Mouse (Mus musculus): ENCODE data around the gene Ccdc159. TPM values are rescaled to one million over a fixed set of nuclear protein-coding genes. Genes with fewer than 3 reads are reported as not detected.

Ccdc159 gene
- polyA plus RNA-seq (2015; fragmentation: Nextera tagmentation; extraction: Ambion mirVana), result 9.7 and 9.8 TPM in 2 replicates

DNA sequence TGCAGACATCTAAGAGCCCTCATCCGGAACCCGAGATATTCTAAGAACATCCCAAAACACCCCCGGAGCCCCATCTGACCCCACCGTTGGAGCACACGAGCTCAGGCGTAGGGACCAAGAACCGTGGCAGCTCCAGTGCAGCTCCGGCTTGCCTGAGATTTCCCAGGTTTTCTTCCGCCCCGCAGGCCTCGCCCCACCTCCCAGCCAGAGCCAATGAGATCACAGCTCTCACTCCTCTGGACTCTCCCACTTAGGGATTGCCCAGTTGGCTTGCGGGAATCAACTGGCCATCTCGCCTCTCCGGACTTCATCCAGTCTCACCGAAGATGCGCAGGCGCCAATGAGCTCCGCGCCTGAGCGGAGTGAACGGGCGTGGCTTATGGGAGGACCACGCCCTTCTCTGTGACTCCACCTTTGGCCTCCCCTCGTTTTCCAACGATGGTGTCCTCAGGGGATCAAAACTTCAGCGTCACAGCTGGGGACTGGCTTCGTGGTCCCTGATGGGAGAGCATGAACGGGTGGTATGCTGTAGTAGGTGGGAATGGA lies at the start of gene Ccdc159, which contains the start of gene Tmem205:
Gene Ccdc159, plus strand, starts transcription at position 264 of the 546 bp plus-strand sequence.
Gene Tmem205, minus strand, starts transcription at position 349 of the 546 bp plus-strand sequence.
- peak within 1 kb of the TSS; percentile 58 for H3K4me3 ChIP-seq (ENCODE audit: low read length)
- no peaks in the 10 kb centered on the region for H3K27me3 ChIP-seq (replicated peaks; ENCODE audit: control insufficient read depth, insufficient read depth, low read length)
- peak; percentile 98 for ATAC-seq
- no peaks in the 10 kb centered on the region for H3K36me3 ChIP-seq (ENCODE audit: control insufficient read depth, insufficient read depth, low read length)
- no peaks in the 10 kb centered on the region for H3K9me3 ChIP-seq (ENCODE audit: control insufficient read depth, low read length)
- peak within 1 kb of the TSS; percentile 70 for H3K4me2 ChIP-seq (ENCODE audit: low read length)
- H3K4me1 ChIP-seq (ENCODE audit: control insufficient read depth, insufficient read depth, low read depth, low read length), result peaks cover 9% of the 10 kb centered on the region
- under 1% methylated on average over 28 of the region's 28 CpGs for WGBS
- peak within 1 kb of the TSS; percentile 60 for H3K27ac ChIP-seq (ENCODE audit: low read depth, low read length)
- peak within 1 kb of the TSS; percentile 78 for H3K9ac ChIP-seq (ENCODE audit: low read depth, low read length)

DNA sequence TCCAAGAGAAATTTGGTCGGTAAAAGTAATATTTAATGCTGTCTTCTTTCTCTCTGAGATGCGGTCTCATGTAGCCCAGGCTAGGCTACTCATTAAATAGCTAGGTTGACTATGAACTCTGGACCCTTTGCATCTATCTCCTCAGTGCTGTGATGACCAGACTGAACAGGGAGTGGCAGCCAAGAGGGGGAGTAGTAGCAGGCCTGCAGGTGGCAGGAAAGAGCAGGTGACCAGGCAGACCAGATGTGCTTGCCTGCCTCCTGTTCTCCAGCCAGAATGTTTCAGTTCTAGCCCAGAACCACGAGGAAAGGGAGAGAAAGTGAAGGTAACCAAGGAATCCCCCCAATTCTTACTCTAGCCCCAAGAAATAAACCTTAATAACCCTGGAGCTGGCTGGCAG lies 38.0 kb upstream of the Ccdc159 start:
- no peak for ATAC-seq
- Histone ChIP-seq H3K4me3 (ENCODE audit: low read length) (no peak overlapping the region), H3K27ac (ENCODE audit: low read depth, low read length) (no peak overlapping the region), H3K27me3 (replicated peaks; ENCODE audit: control insufficient read depth, insufficient read depth, low read length) (no peaks in the 10 kb centered on the region), H3K4me1 (ENCODE audit: control insufficient read depth, insufficient read depth, low read depth, low read length) (no peaks in the 10 kb centered on the region), H3K36me3 (ENCODE audit: control insufficient read depth, insufficient read depth, low read length) (no peaks in the 10 kb centered on the region), H3K9ac (ENCODE audit: low read depth, low read length) (no peak overlapping the region), H3K9me3 (ENCODE audit: control insufficient read depth, low read length) (no peaks in the 10 kb centered on the region), H3K4me2 (ENCODE audit: low read length) (no peak overlapping the region)
- WGBS, result 69% methylated on average over 3 of the region's 3 CpGs

DNA sequence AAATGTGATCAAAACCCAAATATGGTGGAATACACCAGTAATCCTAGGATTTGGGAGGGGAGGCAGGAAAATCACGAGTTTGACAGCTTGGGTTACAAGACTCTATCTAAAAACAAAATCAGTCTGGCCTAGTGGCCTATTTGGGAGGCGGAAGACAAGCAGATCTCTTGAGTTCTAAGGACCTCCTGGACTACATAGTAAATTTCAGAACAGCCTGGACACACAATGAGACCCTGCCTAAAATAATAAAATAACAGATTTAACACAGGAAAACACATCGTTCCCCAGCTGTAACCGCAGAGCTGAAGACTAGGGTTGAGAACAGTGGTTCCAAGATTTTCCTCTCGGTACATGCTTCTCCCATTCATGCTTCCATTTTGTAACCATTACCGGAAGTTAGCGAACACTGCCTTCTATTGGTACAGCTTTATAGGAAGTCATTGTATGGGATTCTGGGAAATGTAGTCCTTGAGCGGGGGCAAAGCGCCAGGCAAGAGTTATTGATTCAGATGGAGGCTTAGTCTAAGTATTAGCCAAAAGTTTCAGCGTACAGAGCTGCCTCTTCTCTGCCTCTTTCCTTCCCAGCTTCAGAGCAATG lies 25.9 kb upstream of the Ccdc159 start:
- Histone ChIP-seq H3K4me2 (ENCODE audit: low read length) (peak overlapping the region; percentile 39), H3K4me1 (ENCODE audit: control insufficient read depth, insufficient read depth, low read depth, low read length) (no peaks in the 10 kb centered on the region), H3K27ac (ENCODE audit: low read depth, low read length) (peak overlapping the region; percentile 52; the same call in 1 of the 2 replicates), H3K27me3 (replicated peaks; ENCODE audit: control insufficient read depth, insufficient read depth, low read length) (0 out of 2 replicates have a peak, but pooled peaks cover 3% of the 10 kb centered on the region), H3K36me3 (ENCODE audit: control insufficient read depth, insufficient read depth, low read length) (no peaks in the 10 kb centered on the region), H3K9ac (ENCODE audit: low read depth, low read length) (peak overlapping the region; percentile 42; the same call in 1 of the 2 replicates), H3K4me3 (ENCODE audit: low read length) (peak overlapping the region; percentile 40), H3K9me3 (ENCODE audit: control insufficient read depth, low read length) (no peaks in the 10 kb centered on the region)
- 16% methylated on average over 10 of the region's 10 CpGs for WGBS
- peak; percentile 91 for ATAC-seq

DNA sequence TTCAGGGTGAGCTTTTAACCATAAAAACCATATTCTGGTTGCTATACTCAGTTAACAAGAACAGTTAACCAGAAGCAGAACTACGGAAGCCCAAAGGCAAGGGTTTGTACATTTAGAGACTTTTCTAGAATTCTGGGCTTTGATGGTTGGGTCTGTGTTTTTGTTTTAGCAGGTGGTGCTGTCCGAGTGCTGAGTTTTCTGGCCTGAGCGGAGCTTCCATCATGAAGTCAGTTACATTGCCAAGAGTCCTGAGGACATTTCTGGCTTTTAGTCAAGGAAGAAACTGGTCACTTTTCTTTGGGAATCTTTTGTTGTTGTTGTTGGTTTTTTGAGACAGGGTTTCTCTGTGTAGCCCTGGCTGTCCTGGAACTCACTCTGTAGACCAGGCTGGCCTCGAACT lies 23.2 kb upstream of the Ccdc159 start:
- H3K27ac ChIP-seq (ENCODE audit: low read depth, low read length), result no peak overlapping the region
- ATAC-seq, result no peak
- H3K27me3 ChIP-seq (replicated peaks; ENCODE audit: control insufficient read depth, insufficient read depth, low read length), result no peaks in the 10 kb centered on the region
- no peak overlapping the region for H3K4me3 ChIP-seq (ENCODE audit: low read length)
- H3K9me3 ChIP-seq (ENCODE audit: control insufficient read depth, low read length), result no peaks in the 10 kb centered on the region
- no peak overlapping the region for H3K4me2 ChIP-seq (ENCODE audit: low read length)
- H3K4me1 ChIP-seq (ENCODE audit: control insufficient read depth, insufficient read depth, low read depth, low read length), result no peaks in the 10 kb centered on the region
- no peak overlapping the region for H3K9ac ChIP-seq (ENCODE audit: low read depth, low read length)
- no peaks in the 10 kb centered on the region for H3K36me3 ChIP-seq (ENCODE audit: control insufficient read depth, insufficient read depth, low read length)
- 85% methylated on average over 4 of the region's 4 CpGs for WGBS

DNA sequence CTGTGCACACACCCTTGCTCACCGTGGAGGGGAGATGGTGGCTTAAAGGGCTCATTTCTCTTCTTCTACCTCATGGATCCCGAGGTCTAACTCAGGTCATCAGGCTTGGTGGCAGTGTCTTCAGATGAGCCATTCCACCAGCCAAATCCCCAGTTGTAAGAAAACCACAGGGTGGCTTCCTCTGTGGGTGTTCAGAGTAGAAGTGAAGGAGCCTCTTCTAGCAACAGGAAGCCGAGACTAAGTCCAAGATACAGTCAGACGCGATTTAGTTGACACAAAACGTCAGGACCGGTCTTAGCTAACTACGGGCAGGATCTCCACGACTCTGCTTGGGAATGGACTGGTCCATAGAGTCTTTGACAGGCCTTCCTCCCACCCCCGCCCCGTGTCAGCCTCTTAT lies 19.1 kb upstream of the Ccdc159 start:
- 84% methylated on average over 11 of the region's 11 CpGs for WGBS
- no peaks in the 10 kb centered on the region for H3K4me1 ChIP-seq (ENCODE audit: control insufficient read depth, insufficient read depth, low read depth, low read length)
- no peak overlapping the region for H3K9ac ChIP-seq (ENCODE audit: low read depth, low read length)
- H3K4me3 ChIP-seq (ENCODE audit: low read length), result no peak overlapping the region
- H3K36me3 ChIP-seq (ENCODE audit: control insufficient read depth, insufficient read depth, low read length), result peaks cover 3% of the 10 kb centered on the region; the same call in 1 of the 2 replicates
- no peaks in the 10 kb centered on the region for H3K27me3 ChIP-seq (replicated peaks; ENCODE audit: control insufficient read depth, insufficient read depth, low read length)
- no peak for ATAC-seq
- H3K4me2 ChIP-seq (ENCODE audit: low read length), result no peak overlapping the region
- H3K27ac ChIP-seq (ENCODE audit: low read depth, low read length), result no peak overlapping the region
- no peaks in the 10 kb centered on the region for H3K9me3 ChIP-seq (ENCODE audit: control insufficient read depth, low read length)

DNA sequence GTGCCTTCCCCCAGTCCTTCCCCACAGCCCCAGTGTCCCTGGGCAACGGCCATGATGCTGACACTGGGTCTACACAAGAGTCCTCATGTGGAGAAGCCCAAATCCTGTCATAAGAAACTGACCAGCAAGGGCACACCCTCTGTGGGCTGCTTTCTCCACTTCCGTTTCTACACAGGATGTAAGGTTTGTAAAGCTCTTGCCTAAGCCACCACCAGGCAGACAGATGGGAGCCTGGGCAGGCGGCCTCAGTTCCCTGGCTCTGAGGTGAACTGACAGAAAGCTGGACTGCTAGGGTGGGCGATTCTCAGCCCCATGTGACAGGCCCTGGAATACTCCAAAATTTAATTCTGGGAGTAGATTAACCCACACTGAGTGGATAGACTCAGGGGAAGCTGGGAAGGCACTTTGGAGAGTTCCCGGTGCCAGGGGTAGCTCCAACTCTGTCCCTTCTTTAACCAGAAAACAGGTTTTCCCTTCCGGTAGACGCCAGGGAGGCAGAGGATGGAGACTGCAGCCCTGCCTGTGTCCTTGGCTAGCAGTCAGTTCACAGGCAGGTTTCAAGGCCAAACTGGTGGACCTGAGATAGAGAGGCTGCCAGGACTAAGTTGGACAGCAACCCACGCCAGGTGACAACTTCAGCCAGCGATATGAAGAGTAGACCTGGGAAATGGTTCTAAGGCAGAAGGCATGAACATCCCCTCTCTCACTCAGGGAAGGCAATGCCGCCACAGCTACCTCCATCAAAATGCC lies 17.6 kb upstream of the Ccdc159 start:
- Histone ChIP-seq H3K4me1 (ENCODE audit: control insufficient read depth, insufficient read depth, low read depth, low read length) (no peaks in the 10 kb centered on the region), H3K36me3 (ENCODE audit: control insufficient read depth, insufficient read depth, low read length) (peaks cover 8% of the 10 kb centered on the region), H3K4me2 (ENCODE audit: low read length) (no peak overlapping the region), H3K9me3 (ENCODE audit: control insufficient read depth, low read length) (no peaks in the 10 kb centered on the region), H3K27me3 (replicated peaks; ENCODE audit: control insufficient read depth, insufficient read depth, low read length) (no peaks in the 10 kb centered on the region), H3K4me3 (ENCODE audit: low read length) (no peak overlapping the region), H3K9ac (ENCODE audit: low read depth, low read length) (no peak overlapping the region), H3K27ac (ENCODE audit: low read depth, low read length) (no peak overlapping the region)
- ATAC-seq, result no peak
- 83% methylated on average over 10 of the region's 10 CpGs for WGBS

DNA sequence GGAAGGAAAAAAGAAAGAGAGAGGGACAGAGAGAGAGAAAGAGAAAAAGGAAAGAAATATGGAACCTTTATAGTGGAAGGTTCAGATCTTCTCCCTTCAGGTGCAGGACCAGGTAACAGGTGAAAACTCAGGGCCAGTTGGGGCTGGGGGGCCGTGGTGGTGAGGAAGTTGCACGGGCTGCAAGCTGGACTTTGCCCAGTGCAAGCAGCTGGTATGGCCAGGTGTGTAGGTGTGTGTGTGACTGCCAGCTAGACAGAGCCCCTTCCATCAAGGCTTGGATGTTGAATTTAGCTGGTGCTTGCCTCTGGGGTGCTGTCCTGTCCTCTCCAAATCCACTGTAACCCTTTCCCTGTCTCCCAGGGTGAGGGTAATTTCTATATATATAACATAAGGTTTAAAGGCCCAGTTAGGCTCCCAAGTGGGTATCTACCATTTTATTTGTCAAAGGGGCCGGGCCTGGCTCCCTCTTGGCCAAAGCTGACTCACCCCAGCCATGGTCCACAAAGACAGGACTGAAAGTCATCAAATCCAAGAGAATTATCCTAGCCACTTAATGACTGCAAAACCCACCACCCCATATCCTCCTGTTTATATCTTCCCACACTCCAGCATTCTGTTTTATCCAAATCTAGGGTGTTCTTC lies 10.3 kb upstream of the Ccdc159 start:
- ATAC-seq, result no peak
- H3K27ac ChIP-seq (ENCODE audit: low read depth, low read length), result peak overlapping the region; percentile 82
- H3K4me3 ChIP-seq (ENCODE audit: low read length), result peak overlapping the region; percentile 76
- peaks cover 8% of the 10 kb centered on the region for H3K36me3 ChIP-seq (ENCODE audit: control insufficient read depth, insufficient read depth, low read length)
- peak overlapping the region; percentile 84 for H3K4me2 ChIP-seq (ENCODE audit: low read length)
- H3K9me3 ChIP-seq (ENCODE audit: control insufficient read depth, low read length), result no peaks in the 10 kb centered on the region
- WGBS, result 57% methylated on average over 3 of the region's 3 CpGs
- H3K9ac ChIP-seq (ENCODE audit: low read depth, low read length), result peak overlapping the region; percentile 84
- H3K4me1 ChIP-seq (ENCODE audit: control insufficient read depth, insufficient read depth, low read depth, low read length), result peaks cover 9% of the 10 kb centered on the region
- H3K27me3 ChIP-seq (replicated peaks; ENCODE audit: control insufficient read depth, insufficient read depth, low read length), result no peaks in the 10 kb centered on the region

DNA sequence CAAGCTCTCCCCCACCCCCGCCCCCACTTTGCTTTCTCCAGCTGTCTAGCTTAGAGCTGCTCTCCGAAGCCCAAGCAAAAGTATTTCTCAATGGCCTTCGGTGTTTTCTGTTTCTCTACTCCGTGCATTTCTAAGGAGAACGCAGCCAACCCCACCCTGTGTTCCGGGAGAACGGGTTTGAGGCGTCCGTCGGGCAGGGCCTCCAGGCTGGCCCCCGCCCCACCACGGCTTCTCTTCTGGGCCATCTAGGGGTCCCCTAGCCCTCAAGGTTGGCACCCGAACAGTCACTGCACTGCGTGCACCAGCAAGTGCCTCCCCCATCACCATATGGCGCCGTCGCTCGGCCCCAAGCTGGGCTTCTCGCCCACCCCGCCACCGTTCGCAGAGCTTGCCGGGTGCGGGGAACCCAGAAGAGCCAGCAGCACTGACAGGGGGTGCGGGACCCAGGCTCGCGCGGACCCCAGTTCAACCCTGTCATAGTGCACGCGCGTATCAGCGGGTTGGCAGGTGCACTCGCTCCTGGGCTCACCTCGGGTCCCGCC lies 9.7 kb upstream of the Ccdc159 start:
- Histone ChIP-seq H3K36me3 (ENCODE audit: control insufficient read depth, insufficient read depth, low read length) (peaks cover 8% of the 10 kb centered on the region), H3K4me1 (ENCODE audit: control insufficient read depth, insufficient read depth, low read depth, low read length) (peaks cover 9% of the 10 kb centered on the region), H3K27ac (ENCODE audit: low read depth, low read length) (peak overlapping the region; percentile 82), H3K4me3 (ENCODE audit: low read length) (peak overlapping the region; percentile 76), H3K4me2 (ENCODE audit: low read length) (peak overlapping the region; percentile 84), H3K27me3 (replicated peaks; ENCODE audit: control insufficient read depth, insufficient read depth, low read length) (no peaks in the 10 kb centered on the region), H3K9me3 (ENCODE audit: control insufficient read depth, low read length) (no peaks in the 10 kb centered on the region), H3K9ac (ENCODE audit: low read depth, low read length) (peak overlapping the region; percentile 84)
- WGBS, result 2% methylated on average over 35 of the region's 35 CpGs
- peak; percentile 79 for ATAC-seq
